Mouse (Mus musculus) adipose tissue, adult 10 weeks (tissue): ENCODE results near the gene Fbxl3. TPM values are rescaled to one million over a fixed set of nuclear protein-coding genes. Genes with fewer than 3 reads are reported as not detected.

Experiments
- polyA plus RNA-seq: library from polyadenylated mRNA; stranded (reverse); fragments of 350-450 nt; fragmentation: Illumina TruSeq; extraction: RNeasy Lipid Tissue Mini Kit (QIAGEN cat#74804); gene quantifications from one replicate; pipeline ENCODE4 v1.2.3, GENCODE M21; 2014; ENCODE audit warnings: low read depth, low replicate concordance

Gene Fbxl3
- polyA plus RNA-seq = 53.8 TPM

DNA sequence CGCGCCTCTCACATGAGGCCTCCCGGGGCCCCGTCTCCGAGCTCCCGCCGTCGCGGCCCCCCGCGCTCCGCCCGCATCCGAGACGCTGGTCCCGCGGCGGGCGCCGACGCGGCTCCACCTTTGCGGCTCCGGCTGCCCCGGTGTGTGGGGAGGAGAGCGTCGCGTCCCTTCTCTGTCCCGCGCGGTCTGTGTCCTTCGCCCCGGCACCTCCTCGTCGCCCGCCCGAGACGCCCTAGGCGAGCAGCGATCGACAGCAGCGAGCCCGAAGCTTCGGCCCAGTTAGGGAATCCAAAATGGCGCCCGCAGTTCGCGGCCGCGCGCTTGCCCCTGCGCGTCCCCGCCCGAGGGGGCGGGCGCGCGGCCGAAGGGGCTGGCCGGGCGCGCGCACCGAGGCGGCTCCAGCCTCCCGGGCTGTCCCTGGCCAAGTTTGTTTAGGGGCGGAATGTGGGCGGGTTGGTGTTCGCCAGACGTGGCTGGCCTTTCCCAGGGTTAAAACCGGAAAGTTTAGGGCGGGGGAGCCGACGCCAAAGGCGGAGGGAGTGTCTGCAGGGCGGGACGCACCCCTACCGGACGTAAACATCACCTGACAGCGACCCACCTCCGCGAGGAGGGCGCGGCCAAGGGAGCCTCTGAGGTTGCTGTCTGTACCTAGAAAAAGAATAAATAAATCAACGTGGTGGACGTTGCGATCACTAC is at the start of gene Fbxl3:
Fbxl3 (minus strand) TSS at position 329 of the 696 bp plus-strand sequence.

DNA sequence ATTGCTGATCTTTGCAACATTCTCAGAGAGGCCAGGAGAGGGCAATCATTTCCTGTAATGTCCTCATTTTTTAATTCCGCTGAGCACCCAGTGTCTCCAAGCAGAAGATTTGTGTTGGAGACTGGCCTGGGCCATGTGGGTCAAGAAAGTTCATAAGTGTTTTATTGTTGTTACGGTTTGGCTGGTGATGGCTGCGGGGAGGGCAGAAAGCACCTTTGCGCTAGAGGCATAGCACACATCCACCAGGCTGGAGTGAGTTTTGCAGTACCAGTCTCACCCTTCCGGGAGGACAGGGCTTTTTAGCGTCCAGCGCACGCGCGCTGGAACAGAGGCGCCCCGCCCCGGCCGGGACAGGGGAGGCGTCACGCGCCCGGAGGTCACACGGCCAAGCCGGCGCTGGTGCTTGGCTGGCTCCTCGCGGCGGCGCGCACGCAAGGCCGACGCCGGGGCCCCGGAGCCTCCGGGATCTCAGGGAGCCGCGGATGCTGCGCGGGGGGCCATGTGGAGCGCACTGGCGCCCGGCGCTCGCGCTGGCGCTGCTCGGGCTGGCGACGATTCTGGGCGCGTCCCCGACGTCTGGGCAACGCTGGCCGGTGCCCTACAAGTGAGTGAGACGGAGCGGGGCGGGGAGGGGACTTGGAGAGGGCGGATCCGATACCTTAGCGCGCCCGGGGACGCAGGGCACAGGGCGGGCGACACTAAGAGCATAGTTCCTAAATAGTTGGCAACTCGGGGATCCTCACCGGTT is 29.3 kb downstream of the Fbxl3 start, which contains the start of gene Cln5:
Cln5 (plus strand) TSS at position 353 of the 748 bp plus-strand sequence.

GRCm38 (mm10) chr14:103046677-103047076 is 52.7 kb downstream of the Fbxl3 start, which contains the start of gene Acod1:
Acod1 (plus strand) TSS chr14:103046977.

Other genes with a start within 250 kb of the Fbxl3 start
- gene Kctd12, start 116.9 kb downstream of the Fbxl3 start, polyA plus RNA-seq = 25.5 TPM
- gene Acod1, start 52.6 kb downstream of the Fbxl3 start, polyA plus RNA-seq = not detected
- 28.8 TPM for gene Cln5, start 29.4 kb downstream of the Fbxl3 start, polyA plus RNA-seq
- gene Mycbp2, start 247.2 kb upstream of the Fbxl3 start, polyA plus RNA-seq = 114 TPM